Mouse (Mus musculus): ENCODE measurements around the gene Abcd3.
"Not testable (repeated sequence)": the region's sequence is repeated elsewhere in the genome, so short reads cannot be mapped to it uniquely, and the experiment has no call there.

Abcd3 gene

DNA sequence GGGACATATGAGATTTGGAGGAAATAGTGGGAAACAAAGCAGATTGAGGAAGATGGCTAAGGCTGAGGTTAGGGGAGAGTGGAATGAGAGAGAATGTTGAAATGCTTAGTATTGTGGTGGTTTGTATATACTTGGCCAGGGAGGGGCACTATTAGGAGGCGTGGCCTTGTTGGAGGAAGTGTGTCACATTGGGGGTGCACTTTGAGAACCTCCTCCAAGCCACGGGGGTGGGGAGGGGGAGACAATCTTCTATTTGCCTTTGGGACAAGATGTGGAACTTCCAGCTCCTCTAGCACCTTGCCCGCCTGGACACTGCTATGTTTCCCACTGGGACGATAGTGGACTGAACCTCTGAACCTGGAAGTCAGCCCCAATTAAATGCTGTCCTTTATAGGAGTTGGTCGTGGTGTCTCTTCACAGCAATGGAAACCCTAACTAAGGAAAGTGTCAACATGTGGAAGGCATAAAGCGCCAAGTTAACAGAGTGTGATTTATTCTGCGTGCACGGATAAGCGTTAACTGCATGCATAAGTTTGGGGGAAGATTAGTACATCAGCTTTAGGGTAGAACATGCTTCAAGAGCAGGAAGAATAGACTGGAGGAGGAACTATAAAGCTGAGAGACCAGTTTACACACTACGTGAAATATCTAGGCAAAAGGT lies 3.8 kb upstream of the Abcd3 start:
- in situ Hi-C loops (cut with MboI; ENCODE audit: low sequenced_read_pairs) = no loop called here

DNA sequence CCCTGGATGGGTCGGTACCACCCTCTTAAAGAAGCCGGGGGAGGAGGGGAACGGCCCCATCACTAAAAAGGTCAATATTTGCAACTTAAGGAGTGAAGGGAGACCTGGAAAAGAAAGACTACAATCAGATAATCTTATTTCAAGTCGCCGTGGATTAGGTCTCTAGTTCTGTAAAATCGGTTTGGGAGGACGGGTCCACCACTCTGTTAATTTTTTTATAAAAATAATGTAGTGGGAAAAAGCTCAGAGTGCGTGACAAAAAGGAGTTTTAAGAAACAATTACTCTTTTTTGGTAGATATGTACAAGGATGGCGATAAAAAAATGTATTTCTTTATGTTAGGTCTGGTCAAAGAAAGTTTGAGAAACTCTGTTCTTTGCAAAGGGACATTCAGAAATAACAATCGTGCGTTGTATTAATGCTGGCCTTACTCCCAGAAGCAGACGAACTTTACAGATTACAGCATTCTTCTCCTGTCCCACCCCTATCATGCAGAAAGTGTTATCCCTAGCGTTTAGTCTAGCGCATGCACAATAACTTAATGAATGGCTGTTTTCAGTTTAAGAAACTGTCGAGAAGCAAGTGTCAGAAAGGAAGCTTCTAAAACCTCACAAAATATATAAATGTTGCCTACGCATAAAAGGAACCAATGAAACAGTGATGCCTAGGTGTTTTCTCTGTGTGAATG lies 590 bp upstream of the Abcd3 start:
- in situ Hi-C loops (cut with MboI; ENCODE audit: low sequenced_read_pairs) = no loop called here

DNA sequence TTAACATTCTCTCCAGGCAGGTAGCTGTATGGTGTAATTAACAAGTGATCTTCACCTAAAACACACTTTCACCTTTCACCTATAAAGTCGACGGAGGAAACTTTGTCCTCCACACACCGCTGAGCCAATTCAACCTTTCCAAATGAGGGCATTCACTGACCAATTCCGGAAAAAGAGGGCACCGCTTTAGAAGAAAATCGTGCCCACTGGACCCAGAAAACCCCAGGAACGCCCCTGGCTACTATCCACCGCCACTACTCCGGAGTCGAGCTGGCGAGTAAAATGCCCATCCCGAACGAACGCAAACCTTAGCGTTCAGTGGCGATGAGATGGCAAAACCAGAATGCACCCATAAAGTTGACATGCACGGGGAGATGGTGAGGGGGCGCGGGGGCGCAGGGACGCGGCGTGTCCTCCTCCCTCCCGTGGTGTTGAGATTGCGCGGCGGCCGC lies 663 bp downstream of the Abcd3 start:
- in situ Hi-C loops (cut with MboI; ENCODE audit: low sequenced_read_pairs) = no loop called here

DNA sequence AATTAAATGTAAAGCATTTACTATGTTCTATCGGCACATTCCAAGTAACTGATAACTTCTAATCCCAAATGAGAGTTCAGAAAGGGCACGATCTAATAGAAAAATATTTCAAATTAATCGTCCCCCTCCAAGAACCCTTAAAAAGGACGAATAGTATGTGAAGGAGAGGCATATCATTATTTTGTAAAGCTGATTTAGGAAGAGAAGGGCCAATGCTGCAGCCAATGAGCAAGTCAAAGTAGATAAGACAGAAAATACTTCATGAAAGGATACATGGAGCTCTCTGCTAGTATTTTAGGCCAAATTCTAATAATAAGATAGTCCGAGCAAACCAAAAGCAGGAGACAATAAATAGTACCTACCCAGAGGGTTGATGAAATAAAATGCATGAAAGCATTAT lies 1.3 kb downstream of the Abcd3 start:
- in situ Hi-C loops (cut with MboI; ENCODE audit: low sequenced_read_pairs) = no loop called here

DNA sequence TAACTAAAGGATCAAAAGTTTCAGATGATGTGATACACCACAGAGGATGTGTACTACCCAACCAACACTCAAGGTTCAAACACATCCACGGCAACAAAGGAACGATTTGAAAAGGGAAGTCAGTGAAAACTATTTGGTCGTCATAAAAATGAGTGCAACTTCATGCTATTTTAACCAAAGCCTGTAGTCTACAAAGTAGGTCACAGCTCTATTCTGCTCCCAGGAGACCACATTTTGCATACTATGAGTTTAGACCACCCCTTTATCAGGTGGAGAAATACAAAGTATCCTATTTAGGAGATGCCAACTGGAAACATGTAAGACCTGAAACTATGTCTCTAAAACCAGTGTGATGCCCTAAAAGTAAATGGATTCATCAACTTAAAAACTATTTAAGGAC lies 6.9 kb downstream of the Abcd3 start:
- in situ Hi-C loops (cut with MboI; ENCODE audit: low sequenced_read_pairs) = no loop called here

DNA sequence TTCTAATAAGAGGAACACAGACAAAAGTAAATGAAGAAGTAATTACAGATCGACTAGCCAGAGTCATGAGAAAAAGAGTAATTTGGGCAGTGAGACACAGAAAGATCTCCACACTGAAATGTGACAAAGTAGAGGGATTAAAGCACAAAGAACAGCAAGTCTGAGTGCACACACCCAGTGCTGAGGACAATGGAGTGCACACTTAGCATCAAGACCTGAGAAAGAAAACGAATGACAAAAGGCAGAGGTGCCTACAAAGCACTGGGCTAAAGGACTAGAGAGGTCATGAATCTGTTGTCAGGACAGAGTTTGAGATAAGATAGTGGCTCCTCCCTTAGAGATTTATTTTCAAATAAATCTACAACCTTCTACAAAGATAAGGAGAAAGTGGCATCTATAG lies 20.9 kb downstream of the Abcd3 start:
- in situ Hi-C loops (cut with MboI; ENCODE audit: low sequenced_read_pairs) = no loop called here

DNA sequence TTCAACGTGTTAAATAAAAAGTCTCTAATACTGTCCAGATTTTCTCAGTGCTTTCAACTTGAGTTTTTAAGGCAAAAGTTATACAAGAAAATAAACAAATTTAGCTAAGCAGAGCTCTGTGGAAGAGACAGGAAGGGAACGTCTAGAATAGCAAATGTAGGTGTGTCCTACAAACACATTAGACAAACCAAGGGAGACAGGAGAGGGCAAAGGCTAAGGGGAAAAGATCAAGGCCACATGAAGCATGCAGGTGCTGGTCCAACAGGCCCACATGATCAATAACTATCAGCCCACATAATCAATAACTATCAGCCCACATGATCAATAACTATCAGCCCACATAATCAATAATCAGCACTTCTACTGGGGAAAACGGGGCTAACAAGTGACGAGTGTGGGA lies 22.9 kb downstream of the Abcd3 start:
- in situ Hi-C loops (cut with MboI; ENCODE audit: low sequenced_read_pairs) = no loop called here

DNA sequence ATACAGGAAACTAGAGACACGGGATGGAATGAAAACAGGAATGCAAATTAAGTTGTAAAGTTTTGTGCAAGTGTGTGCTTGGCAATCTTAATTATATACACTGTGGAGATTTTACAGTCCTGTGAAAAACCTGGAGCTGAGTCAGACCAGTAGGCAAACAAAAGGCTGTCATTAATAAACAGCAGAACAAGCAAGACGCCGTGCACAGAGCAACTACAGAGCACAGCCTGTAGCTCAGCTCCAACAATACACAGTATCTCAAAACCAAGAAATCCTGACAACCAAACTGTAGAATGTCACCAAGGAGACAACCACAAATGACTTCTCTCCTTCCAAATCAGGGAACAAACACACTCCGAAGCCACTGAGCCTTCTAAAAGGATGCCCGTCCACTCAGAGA lies 24.7 kb downstream of the Abcd3 start:
- in situ Hi-C loops (cut with MboI; ENCODE audit: low sequenced_read_pairs) = no loop called here

DNA sequence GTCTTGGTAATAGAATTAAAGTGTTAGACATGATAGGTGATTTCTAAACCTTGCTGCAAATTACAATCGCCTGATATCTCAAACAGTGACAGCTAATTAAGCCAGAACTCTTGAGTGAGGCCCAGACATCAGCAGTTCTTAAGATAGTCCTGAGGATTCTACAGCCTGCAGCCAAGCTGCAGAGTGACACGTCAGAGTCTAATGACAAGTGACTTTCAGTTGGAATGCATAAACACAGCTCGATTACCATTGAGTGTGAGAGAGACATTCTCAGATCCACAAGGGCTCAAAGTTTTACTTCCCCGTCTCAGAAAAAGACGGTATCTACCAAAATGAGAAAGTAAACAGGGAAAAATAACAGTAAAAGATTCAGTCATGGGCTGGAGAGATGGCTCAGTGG lies 25.3 kb downstream of the Abcd3 start:
- in situ Hi-C loops (cut with MboI; ENCODE audit: low sequenced_read_pairs) = no loop called here

DNA sequence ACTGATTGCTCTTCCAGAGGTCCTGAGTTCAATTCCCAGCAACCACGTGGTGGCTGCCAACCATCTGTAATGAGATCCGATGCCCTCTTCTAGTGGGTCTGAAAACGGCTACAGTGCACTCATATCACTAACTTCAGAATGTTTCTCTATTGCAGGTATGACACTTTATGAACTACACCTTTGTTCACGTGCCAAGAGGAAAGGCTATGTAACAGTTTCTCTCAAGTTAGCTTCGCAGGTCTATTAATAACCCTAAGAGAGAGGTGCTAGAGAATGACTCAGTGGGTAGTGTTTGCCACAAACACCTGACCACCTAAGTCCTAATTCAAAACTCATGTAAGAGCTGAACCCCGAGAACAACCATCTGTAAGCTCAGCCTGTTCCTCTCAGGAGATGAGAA lies 32.1 kb downstream of the Abcd3 start:
- in situ Hi-C loops (cut with MboI; ENCODE audit: low sequenced_read_pairs) = no loop called here

DNA sequence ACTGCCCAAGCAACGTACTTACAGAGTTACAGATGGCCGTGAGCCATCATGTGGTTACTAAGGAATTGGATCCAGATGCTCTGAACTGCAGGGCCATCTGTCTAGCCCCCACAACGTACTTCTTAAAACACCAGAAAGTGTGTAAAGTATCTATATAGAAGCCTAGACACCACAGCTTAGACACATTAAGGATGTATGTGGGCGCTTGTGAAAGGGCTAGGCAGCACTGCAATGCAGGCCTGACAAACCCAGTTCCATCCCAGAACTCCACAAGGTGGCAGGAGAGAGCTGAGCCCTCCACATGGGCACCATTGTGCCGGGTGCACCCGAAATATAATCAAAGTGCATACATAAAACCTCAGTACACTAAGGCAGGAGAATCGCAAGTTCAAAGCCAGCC lies 37.2 kb downstream of the Abcd3 start:
- in situ Hi-C loops (cut with MboI; ENCODE audit: low sequenced_read_pairs) = no loop called here

DNA sequence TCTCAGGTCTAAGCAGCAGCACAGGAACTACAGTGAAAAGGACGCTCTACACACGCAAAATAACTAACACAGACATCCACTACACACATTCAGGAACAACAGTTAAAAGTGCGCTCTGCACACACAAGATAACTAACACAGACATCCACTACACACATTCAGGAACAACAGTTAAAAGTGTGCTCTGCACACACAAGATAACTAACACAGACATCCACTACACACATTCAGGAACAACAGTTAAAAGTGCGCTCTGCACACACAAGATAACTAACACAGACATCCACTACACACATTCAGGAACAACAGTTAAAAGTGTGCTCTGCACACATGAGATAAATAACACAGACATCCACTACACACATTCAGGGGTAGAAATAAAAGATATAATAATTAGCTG lies 41.8 kb downstream of the Abcd3 start:
- in situ Hi-C loops (cut with MboI; ENCODE audit: low sequenced_read_pairs) = not testable (repeated sequence)

DNA sequence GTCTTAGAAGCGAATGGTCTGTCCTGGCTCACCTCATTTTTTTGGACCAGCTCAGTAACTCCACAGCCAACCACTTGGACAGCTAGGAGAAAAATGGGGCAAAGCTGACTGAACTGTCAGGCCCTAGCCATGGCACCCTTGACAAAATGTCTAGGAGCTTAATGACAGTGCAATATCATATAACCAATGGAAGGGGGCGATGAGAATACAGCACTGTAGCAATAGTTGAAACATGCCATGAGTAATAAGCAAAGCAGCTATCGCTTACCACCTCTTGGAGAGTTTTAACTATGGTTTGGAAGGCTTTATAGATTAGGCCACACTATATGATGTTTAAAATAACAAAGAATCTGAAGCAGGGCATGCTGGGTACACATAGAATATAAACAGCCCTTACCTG lies 46.3 kb downstream of the Abcd3 start:
- in situ Hi-C loops (cut with MboI; ENCODE audit: low sequenced_read_pairs) = no loop called here

DNA sequence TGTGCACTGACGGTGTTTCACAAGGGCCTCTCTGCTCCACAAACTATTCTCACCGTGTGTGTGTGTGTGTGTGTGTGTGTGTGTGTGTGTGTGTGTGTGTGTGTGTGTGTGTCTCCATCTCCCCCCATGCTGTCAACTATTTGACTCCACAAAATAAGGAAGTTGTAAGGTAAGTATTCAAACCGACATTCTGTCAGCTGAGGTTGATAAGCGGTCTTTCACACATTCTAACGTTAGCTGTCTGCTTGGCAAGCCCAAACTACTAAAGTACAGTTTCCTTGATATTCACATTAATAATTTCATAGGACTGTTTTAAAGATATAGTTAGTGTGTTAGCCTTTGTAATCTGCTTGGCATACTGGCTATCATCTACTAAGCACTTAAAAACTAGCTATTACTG lies 48.3 kb downstream of the Abcd3 start:
- in situ Hi-C loops (cut with MboI; ENCODE audit: low sequenced_read_pairs) = no loop called here

DNA sequence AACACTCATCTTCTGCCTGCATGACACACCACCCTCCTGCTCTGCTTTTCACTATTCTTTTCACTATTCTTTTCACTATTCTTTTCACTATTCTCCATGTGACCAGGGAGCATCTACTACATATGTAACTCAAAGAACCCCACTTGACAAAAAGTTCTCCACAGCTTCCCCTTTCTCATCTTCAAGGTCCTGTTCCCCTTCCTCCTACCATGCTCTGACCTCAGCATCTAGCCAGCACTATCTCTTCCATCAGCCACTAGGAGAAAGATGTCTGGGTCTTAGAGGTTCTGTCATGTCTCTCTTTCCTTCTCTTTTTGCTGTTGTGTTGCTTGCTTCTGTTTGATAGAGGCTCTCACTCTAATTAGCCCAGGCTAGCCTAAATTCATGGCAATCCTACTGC lies 49.1 kb downstream of the Abcd3 start:
- in situ Hi-C loops (cut with MboI; ENCODE audit: low sequenced_read_pairs) = no loop called here

DNA sequence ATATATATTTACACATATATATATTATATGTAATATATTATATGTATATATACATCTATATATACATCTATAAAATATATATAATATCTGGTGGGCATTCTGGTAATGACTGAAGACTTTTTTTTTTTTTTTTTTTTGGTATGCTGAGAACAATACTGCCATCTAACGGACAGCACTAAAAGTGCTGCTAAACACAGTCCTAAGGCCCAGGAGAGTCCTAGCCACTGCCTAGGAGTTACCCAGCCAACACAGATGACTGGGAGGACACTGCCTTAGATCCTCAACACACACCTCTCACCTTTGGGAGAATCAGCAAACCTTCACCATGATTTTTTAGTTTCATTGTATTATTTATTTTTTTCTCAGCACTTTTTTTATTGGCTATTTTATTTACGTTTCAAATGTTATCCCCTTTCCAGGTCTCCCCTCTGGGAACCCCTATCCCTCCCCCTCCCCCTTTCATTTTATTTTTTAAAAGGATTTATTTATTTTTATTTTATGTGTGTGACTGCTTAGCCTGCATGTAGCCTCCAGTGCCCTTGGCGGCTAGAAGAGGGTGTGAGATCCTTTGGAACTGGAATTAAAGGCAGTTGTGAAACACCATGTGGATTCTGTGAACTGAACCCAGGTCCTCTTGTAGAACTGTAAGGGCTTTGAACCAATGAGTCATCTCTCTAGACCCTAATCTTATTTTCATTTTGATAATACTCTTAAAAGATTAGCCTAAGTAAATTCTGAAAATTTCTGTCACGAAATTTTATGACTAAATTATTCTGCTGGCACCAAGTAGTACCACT lies 52.8 kb downstream of the Abcd3 start:
- in situ Hi-C loops (cut with MboI; ENCODE audit: low sequenced_read_pairs) = no loop called here

DNA sequence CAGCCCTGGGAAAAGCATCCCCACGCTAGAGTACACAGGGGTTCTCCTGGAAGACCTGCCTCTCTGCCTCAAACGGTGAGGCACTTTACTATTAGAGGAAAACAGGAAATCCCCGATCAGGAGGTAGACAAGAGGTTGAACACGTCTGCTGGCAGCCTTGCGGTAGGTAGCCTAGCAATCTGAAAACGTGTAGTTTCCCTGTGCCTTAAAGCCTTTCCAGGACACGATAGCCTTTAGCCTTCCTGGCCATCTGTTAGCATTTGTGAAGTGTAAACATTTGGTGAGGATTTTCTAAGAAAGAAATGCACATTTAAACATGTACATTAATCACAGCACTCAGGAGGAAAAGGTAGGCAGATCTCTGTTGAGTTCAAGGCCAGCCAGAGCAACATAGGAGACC lies 56.7 kb downstream of the Abcd3 start:
- in situ Hi-C loops (cut with MboI; ENCODE audit: low sequenced_read_pairs) = no loop called here

DNA sequence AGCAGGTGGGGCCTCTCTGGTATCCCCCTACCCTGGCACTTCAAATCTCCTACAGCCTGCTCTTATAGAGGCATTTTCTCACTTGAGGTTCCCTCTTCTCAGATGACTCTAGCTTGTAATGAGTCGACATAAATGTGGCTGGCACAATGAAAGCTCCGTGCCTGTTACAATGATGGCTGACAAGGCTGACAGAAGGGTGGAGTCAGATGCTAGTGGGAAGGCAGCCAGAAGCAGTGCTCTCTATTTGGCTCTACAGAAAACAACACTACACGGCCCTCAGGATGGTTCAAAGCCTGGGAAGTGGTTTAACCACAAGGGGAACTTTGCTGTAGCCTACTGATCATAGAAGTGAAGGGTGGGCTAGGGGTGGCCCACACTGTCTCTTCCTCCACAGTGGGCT lies 60.0 kb downstream of the Abcd3 start:
- in situ Hi-C loops (cut with MboI; ENCODE audit: low sequenced_read_pairs) = no loop called here

DNA sequence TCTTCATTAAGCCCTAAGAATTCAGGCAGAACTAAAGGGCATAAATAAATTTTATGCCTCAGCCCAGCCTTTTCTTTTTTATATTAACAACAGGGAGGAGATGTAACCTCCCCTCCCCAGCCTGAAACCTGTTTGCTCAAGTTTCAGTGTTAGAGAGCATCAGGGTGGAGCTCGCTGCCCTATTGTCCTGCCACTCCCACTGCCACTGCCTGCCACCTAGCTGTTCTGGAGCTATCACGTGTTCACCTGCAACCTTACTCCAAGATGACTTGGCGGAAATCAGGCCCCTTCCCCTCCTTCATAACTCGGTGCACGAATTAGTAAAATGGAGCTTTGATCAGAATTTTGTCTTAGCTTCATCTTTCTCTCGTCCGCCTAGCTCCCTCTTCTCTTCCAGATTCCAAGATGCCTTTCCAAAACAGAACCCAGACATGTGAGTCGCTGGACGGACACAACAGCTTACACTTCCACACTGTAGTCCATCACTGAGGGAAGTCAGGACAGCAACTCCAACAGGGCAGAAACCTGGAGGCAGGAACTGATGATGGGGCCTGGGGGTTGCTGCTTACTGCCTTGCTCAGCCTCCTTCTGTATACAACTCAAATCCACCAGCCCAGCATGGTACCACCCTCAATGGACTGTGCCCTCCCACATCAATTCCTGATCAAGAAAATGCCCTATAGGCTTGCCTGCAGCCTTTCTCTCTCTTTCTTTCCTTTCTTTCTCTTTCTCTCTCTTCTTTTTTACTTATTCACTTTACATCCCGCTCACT lies 60.6 kb downstream of the Abcd3 start:
- in situ Hi-C loops (cut with MboI; ENCODE audit: low sequenced_read_pairs) = not testable (repeated sequence)

DNA sequence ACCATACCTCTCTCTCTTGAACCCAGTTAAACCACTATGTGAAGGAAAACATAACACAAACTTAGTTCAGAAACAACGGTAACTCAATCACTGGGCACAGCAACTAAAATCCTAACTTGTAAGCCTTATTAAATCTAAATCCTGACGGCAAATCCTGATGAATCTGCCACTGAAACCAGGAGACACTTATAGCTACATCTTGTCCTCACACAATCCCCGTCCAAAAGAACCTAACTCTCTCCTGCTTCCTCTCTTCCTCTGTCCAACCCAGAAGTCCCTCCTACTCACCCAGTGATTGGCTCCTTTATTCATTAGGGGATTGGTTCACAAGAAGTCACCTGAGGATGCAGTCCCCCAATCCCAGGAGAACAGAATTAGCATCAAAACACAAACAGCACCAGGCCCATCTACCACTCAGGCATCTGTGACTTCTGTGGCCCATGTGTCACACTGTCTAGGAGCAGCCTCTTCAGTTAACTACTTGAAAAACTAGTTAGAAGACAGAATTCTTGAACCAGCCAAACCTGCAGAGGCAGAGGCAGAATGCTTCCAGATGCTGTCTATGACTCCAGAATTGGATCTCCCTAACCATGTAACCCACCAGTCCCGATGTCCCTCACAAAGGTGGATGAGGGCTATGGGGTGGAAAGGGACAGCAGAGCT lies 73.8 kb downstream of the Abcd3 start:
- in situ Hi-C loops (cut with MboI; ENCODE audit: low sequenced_read_pairs) = loop anchor here (25.0 kb wide), 1 partner anchor 429 kb away; no protein-coding TSS in a partner anchor

Data from CH12F3 (cell line).